Mouse (Mus musculus): ENCODE results near the gene Abcg8. TPM values are rescaled to one million over a fixed set of nuclear protein-coding genes. Genes with fewer than 3 reads are reported as not detected.

Abcg8 gene
- polyA plus RNA-seq, 1 experiment from 2014 or later: 0.22 TPM

DNA sequence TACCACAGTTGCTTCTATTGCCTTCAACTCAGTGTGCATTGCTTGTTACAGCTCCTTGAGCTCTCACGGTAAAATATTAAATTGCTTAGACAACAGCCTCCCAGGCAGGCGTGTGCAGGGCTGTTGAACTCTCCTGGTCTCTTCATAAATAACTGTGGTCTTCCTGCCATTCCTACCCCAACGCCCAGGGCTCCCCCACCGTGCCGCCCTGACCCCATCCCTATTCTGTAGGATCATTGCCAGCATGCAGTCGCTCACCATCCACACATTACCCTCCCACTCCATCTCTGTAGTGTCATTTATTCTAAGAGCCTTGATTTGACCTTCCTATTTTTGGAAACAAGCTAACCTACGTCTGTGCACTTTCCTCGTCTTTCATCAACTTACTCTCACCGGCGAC is 11.0 kb upstream of the Abcg8 start:
- WGBS: 44% methylated on average over 10 of the region's 10 CpGs
- ATAC-seq (ENCODE audit: low FRiP score): no peak
- Histone ChIP-seq H3K4me2 (replicated peaks) (no peak overlapping the region), H3K9me3 (replicated peaks) (no peaks in the 10 kb centered on the region), H3K27me3 (no peaks in the 10 kb centered on the region), H3K4me1 (no peaks in the 10 kb centered on the region), H3K9ac (no peak overlapping the region), H3K4me3 (no peak overlapping the region), H3K27ac (no peak overlapping the region), H3K36me3 (no peaks in the 10 kb centered on the region)

DNA sequence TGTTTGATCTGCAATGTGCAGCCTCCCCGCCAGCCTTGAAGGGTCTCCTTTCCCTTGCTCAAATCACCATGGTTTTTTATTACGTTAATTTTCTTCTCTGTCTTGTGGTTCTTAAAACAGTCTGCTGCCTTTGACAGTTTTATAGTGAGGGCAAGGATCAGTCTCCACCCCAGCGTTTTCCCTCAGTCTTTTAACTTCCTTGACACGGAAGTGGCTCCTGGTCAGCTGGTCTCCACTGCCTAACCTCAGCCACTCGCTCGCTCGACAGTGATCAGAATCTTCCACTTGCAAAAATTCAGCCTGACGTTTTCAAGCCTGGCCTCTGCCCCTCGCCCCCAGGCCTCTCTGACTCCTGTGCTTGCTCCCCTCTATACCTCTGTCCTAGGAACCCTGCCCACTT is 10.4 kb upstream of the Abcg8 start:
- no peaks in the 10 kb centered on the region for H3K36me3 ChIP-seq
- no peak overlapping the region for H3K4me3 ChIP-seq
- H3K4me1 ChIP-seq: no peaks in the 10 kb centered on the region
- no peak overlapping the region for H3K9ac ChIP-seq
- H3K27ac ChIP-seq: no peak overlapping the region
- no peak overlapping the region for H3K4me2 ChIP-seq (replicated peaks)
- H3K27me3 ChIP-seq: no peaks in the 10 kb centered on the region
- H3K9me3 ChIP-seq (replicated peaks): no peaks in the 10 kb centered on the region
- no peak for ATAC-seq (ENCODE audit: low FRiP score)
- WGBS: 40% methylated on average over 9 of the region's 9 CpGs

DNA sequence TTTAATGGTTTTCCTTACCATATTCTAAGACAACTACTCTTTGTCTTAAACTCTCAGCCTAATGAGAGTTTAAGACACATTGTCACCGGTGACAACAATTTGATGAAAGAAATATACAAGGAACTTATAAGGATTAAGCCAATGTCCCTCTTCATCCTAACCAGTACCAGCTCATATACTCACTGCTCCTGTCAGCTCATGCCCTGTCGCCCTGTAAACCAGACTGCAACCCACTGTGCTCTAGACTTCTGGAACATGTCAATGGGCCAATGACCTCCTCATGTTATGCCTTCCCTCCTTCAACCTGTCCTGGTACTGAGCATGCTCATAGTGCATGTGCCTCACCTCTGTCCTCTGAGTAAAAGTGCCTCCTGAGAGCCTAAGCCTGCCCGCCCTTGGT is 8.3 kb upstream of the Abcg8 start:
- ATAC-seq (ENCODE audit: low FRiP score): no peak
- WGBS: 86% methylated on average over 3 of the region's 3 CpGs
- H3K36me3 ChIP-seq: no peaks in the 10 kb centered on the region

DNA sequence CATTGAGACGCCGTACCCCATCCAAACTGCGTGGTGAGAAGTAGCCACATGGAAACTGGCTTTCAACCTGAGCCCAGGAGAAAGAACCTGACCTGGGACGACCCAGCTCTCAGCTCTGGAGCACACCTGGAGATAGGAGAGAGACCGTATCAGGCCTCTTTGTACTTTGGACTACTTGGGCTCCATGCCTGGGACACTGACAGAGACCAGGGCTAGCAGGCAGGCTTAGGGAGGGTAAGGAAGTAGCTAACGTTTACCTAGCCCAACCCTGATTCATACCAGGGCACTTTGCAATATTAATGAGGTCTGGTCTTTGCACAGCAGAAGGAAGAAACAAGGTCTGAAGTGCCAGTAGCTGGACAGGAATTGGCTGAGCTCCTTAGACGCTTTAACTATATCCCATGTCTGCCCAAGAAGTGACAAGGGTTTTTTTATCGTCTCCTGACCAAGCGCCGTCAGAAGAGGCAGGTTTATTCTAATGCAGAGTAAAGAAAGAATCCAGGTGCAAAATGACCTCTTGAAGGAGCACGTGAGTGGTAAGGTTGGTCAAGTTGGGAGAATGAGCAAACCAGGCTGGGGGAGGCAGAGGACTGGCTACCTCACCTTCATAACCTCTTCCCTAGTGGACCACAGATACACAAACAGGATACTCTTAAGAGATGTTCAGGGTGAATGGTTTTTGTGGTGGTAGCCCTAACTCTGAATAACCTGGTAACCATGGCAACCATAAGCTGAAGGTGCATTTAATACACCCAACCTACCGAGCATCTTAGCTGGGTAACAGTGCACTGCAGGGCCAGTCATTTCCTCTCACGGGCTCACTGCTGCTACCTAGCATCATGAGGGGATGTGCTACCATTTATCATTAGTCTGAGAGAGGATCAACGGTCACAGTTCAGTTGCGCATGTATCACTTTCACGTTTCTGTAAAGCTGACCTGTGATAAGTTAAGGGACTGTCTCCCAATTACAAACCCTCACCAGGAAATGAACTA is 3.4 kb upstream of the Abcg8 start:
- H3K4me1 ChIP-seq: peaks cover 13% of the 10 kb centered on the region
- ATAC-seq (ENCODE audit: low FRiP score): no peak
- H3K27me3 ChIP-seq: peaks cover 16% of the 10 kb centered on the region
- 80% methylated on average over 16 of the region's 16 CpGs for WGBS
- H3K4me3 ChIP-seq: no peak overlapping the region
- no peaks in the 10 kb centered on the region for H3K9me3 ChIP-seq (replicated peaks)
- H3K9ac ChIP-seq: no peak overlapping the region
- no peak overlapping the region for H3K4me2 ChIP-seq (replicated peaks)
- H3K36me3 ChIP-seq: no peaks in the 10 kb centered on the region
- H3K27ac ChIP-seq: no peak overlapping the region

More for the DNA sequence above, 8.3 kb upstream of the Abcg8 start:
- Histone ChIP-seq H3K4me1 (no peaks in the 10 kb centered on the region), H3K27me3 (no peaks in the 10 kb centered on the region), H3K27ac (no peak overlapping the region), H3K4me3 (no peak overlapping the region), H3K9ac (no peak overlapping the region), H3K9me3 (replicated peaks) (no peaks in the 10 kb centered on the region), H3K4me2 (replicated peaks) (no peak overlapping the region)

DNA sequence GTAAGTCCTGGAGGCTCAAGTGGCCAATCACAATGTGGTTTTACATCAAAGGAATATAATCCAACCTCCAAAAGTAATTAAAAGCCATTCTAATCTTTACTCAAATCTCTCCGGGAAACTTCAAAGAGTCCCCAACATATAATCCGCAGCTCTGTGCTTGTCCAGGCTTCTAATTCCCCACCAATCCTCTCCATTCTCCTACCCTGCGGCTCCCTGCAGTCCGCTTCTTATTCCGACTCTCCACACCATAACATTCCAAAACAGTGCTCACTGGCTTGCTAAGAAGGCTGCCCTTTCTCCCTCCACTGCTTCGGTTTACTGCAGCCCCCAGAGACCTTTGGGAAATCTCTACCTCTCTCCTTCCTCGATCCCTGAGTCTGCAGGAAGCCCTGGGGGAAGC is 2.1 kb upstream of the Abcg8 start:
- H3K4me2 ChIP-seq (replicated peaks): no peak overlapping the region
- no peaks in the 10 kb centered on the region for H3K9me3 ChIP-seq (replicated peaks)
- no peak overlapping the region for H3K9ac ChIP-seq
- no peak for ATAC-seq (ENCODE audit: low FRiP score)
- H3K4me3 ChIP-seq: no peak overlapping the region
- H3K27ac ChIP-seq: no peak overlapping the region
- 37% methylated on average over 7 of the region's 7 CpGs for WGBS
- peaks cover 16% of the 10 kb centered on the region for H3K27me3 ChIP-seq
- no peaks in the 10 kb centered on the region for H3K36me3 ChIP-seq
- peaks cover 13% of the 10 kb centered on the region for H3K4me1 ChIP-seq

DNA sequence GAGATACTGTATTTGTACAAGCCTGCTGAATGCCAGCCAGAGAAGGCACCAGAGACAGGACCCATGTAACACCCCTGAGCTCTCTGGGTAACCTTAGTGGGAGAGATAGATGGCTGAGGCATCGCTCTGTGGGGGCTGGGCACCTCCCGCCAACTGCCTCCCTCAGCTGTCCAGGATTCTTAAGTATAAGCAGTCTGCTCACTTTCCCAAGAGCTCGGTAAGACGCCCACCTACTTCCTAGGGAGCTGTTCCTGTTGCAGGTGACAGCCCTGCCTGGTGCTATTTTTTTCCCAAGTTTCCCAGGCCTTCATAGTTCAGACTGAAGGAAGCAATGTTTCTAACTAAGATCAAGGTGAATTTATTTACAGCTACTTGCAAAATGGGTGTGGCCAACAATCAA is 898 bp upstream of the Abcg8 start:
- Histone ChIP-seq H3K4me3 (no peak overlapping the region), H3K4me2 (replicated peaks) (no peak overlapping the region), H3K36me3 (no peaks in the 10 kb centered on the region), H3K27me3 (peaks cover 16% of the 10 kb centered on the region), H3K27ac (no peak overlapping the region), H3K4me1 (peaks cover 13% of the 10 kb centered on the region), H3K9me3 (replicated peaks) (no peaks in the 10 kb centered on the region), H3K9ac (no peak overlapping the region)
- WGBS: 61% methylated on average over 4 of the region's 4 CpGs
- ATAC-seq (ENCODE audit: low FRiP score): no peak

DNA sequence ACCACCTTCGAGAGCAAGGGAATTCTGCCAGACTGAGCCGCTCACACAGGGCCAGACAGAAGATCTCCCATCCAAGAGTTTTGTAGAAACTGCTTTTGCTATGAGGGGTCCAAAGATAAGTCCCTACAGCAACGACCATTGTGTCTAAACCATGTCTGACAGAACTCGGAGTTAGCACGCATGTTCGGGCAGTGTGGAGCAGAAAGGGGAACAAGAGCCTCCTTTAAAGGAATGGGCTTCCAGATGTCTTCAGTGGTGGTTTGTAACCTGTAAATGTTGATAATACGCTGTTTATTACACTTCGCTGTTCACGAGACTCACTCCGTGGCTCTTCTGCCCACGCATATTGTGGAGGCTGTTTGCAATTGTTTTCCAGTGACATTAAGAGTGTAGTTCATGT is 1.5 kb downstream of the Abcg8 start:
- Histone ChIP-seq H3K4me1 (peaks cover 13% of the 10 kb centered on the region), H3K36me3 (no peaks in the 10 kb centered on the region), H3K4me2 (replicated peaks) (no peak overlapping the region), H3K27me3 (peaks cover 16% of the 10 kb centered on the region), H3K9ac (no peak overlapping the region), H3K9me3 (replicated peaks) (no peaks in the 10 kb centered on the region), H3K4me3 (no peak overlapping the region), H3K27ac (no peak overlapping the region)
- no peak for ATAC-seq (ENCODE audit: low FRiP score)
- WGBS: 94% methylated on average over 11 of the region's 11 CpGs

DNA sequence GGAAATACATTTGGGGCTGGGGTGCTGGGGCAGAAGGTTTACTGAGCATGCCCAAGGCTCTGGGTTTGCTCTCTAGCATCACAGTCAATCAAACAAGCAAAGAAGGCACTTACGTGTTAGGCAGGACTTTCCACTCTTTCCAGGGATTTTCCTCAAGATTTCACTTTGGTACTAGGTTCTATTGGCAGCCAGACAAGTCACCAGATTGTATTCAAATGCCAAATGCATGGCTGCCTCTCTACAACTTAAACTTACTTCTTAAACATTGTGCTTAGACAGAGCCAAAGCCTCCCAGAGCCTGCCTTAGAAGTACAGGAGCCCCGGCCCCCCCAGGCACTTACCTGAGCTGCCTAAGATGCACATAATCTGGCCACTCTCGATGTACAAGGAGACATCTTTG is 5.6 kb downstream of the Abcg8 start:
- H3K4me1 ChIP-seq: 0 out of 2 replicates have a peak, but pooled peaks cover 5% of the 10 kb centered on the region

DNA sequence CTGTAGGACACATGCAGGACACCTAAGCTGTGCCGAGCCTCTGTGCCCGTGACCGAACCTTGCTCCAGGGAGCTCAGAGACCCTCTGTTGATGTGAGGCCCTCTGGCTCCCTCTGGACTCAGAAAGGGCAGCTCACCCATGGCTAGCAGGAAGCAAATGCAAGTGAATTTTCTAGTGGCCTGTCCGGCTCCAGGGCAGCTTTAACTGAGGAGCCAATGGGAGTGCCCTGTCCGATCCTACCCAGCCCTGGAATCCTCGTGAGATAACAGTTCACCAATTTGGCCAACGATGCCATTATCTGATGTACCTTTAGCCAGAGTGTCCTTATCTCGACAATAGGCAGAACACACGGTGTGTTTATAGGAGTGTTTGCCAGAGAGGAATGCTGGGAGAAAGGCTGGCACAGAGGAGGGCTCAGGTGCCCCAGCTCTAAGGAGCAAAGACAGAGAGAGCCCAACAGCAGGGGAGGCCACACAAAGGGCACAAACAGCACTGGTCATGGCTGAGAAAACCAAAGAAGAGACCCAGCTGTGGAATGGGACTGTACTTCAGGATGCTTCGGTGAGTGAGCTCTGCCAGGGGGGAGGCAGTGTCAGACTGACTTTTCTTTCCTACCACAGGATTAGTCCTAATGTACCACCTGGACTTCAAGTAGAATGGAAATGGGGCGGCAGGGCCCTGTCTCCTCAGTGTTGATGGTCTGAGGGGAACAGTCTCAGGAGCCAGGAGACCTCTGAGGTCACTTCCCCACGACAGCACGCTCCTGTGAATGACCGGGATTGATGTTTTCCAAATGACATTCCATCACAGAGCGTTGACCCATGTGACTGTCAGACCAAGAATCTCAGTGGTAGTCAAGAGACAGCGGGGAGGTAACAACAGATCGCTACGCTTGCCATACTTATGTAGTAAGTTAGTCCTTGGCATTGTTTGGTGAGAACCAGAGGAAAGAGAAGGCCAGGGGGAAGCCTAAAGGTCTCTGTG is 6.9 kb downstream of the Abcg8 start, which contains the start of gene Abcg5:
TSS of gene Abcg5 (minus strand) at position 278 of the 984 bp plus-strand sequence.
- Histone ChIP-seq H3K27me3 (no peaks in the 10 kb centered on the region), H3K9ac (no peak within 1 kb of the TSS), H3K4me2 (replicated peaks) (no peak within 1 kb of the TSS), H3K36me3 (no peaks in the 10 kb centered on the region), H3K27ac (no peak within 1 kb of the TSS), H3K4me3 (no peak within 1 kb of the TSS), H3K9me3 (replicated peaks) (no peaks in the 10 kb centered on the region), H3K4me1 (0 out of 2 replicates have a peak, but pooled peaks cover 5% of the 10 kb centered on the region)
- no peak for ATAC-seq (ENCODE audit: low FRiP score)
- 77% methylated on average over 18 of the region's 18 CpGs for WGBS

More for the DNA sequence above, 5.6 kb downstream of the Abcg8 start:
- Histone ChIP-seq H3K36me3 (no peaks in the 10 kb centered on the region), H3K9ac (no peak overlapping the region), H3K9me3 (replicated peaks) (no peaks in the 10 kb centered on the region), H3K27ac (no peak overlapping the region), H3K4me2 (replicated peaks) (no peak overlapping the region), H3K4me3 (no peak overlapping the region), H3K27me3 (no peaks in the 10 kb centered on the region)
- 84% methylated on average over 3 of the region's 3 CpGs for WGBS
- no peak for ATAC-seq (ENCODE audit: low FRiP score)

DNA sequence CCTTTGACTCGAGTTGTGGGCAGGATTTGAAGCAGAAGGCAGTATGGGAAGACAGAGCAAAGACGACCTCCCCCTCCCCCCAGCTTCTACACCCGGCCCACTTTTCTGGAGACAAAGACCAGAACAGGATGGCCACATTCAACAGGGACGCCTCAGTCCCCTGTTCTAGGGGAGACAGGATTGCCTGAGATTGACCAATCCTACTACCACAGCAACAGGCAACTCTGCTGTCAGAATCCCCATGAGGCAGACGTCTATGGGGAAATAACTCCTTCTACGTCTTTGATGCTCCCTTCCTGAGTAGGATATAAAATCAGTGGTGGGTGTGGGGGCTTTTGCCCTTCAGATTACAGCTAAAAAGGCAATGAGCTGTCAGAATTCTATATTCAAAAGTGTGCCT is 8.2 kb downstream of the Abcg8 start:
- no peaks in the 10 kb centered on the region for H3K9me3 ChIP-seq (replicated peaks)
- no peaks in the 10 kb centered on the region for H3K27me3 ChIP-seq
- H3K4me2 ChIP-seq (replicated peaks): no peak overlapping the region
- WGBS: 52% methylated on average over 6 of the region's 6 CpGs
- 0 out of 2 replicates have a peak, but pooled peaks cover 5% of the 10 kb centered on the region for H3K4me1 ChIP-seq
- H3K27ac ChIP-seq: no peak overlapping the region
- H3K36me3 ChIP-seq: no peaks in the 10 kb centered on the region
- H3K9ac ChIP-seq: no peak overlapping the region
- no peak for ATAC-seq (ENCODE audit: low FRiP score)
- H3K4me3 ChIP-seq: no peak overlapping the region

DNA sequence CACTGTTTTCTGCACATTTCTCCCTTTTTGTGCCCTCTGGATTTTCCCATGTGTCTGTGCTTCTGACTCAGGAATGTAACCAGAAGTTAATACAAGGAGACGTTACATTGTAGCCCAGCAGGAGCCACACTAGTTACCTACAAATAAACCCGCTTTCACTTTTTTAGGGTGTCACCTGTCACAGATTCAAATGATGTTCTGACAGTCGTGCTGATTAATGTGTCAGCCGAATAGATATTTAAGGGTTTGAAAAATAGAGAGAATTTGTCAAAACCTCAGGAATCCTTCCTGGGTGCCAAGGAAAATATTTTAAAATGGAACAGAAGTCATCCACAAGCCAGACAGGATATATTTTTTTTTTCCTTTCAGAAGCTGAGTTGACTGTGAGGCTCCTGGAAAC is 9.2 kb downstream of the Abcg8 start:
- WGBS: 75% methylated on average over 4 of the region's 4 CpGs
- H3K9ac ChIP-seq: no peak overlapping the region
- H3K27ac ChIP-seq: no peak overlapping the region
- H3K4me2 ChIP-seq (replicated peaks): no peak overlapping the region
- no peak overlapping the region for H3K4me3 ChIP-seq
- no peaks in the 10 kb centered on the region for H3K27me3 ChIP-seq
- H3K36me3 ChIP-seq: no peaks in the 10 kb centered on the region
- H3K9me3 ChIP-seq (replicated peaks): no peaks in the 10 kb centered on the region
- 0 out of 2 replicates have a peak, but pooled peaks cover 5% of the 10 kb centered on the region for H3K4me1 ChIP-seq
- ATAC-seq (ENCODE audit: low FRiP score): no peak

DNA sequence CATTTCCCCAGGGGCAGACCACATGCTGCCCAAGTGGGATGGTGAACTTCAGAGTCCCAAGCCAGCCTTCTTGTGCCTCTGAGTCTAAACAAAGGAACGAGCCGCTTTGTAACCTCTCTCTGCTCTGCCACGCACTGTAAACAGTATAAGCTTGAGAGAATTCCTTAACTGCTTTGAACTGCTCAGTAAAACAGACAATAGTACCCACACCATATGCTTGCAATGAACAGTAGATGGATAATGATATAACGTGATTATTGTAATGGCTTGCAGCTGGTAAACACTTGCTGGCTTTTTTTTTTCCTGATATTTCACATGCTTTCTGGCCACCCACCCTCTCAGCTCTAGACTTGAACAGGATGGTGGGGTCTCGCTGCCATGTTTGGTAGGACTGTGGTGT is 11.9 kb downstream of the Abcg8 start:
- no peaks in the 10 kb centered on the region for H3K27me3 ChIP-seq
- 87% methylated on average over 5 of the region's 5 CpGs for WGBS
- H3K4me3 ChIP-seq: no peak overlapping the region

More for the DNA sequence above, 11.9 kb downstream of the Abcg8 start:
- H3K4me2 ChIP-seq (replicated peaks): no peak overlapping the region
- H3K36me3 ChIP-seq: no peaks in the 10 kb centered on the region
- ATAC-seq (ENCODE audit: low FRiP score): no peak
- no peak overlapping the region for H3K9ac ChIP-seq
- H3K9me3 ChIP-seq (replicated peaks): no peaks in the 10 kb centered on the region
- 0 out of 2 replicates have a peak, but pooled peaks cover 5% of the 10 kb centered on the region for H3K4me1 ChIP-seq
- no peak overlapping the region for H3K27ac ChIP-seq
